Mouse (Mus musculus) liver, postnatal 0 days (tissue): Measurements from ENCODE around the gene Synm.

ENCODE experiments used
- CTCF ChIP-seq: sonication (generic); IDR thresholded peaks from 2 replicates; pipeline ENCODE4 v1.5.1; 2016; ENCODE audit warnings: antibody characterized with exemption, low read depth
- EP300 ChIP-seq: IDR thresholded peaks from 2 replicates; pipeline ENCODE4 v1.6.1; 2016; ENCODE audit warnings: antibody characterized with exemption, low read depth, mild to moderate bottlenecking

DNA sequence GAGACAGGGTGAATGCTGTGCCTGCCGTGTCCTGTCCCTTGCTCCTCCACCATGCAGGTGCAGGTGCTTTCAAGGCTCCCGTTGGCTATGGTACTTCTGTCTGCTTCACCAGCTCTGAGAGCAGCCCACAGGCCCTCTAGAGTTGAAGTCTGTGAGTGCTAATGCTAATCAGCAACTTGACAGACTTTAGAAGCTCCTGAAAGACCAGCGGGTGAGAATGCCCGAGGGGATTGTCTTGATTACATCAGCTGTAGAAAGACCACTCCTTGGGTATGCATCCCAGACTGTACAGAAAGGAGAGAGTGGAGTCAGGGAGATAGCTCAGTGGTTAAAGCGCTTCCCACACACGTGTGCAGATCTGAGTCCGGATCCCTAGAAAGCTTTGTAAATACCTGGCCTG, 31.7 kb upstream of the Synm start:
- TF ChIP-seq CTCF, result no peak
- TF ChIP-seq EP300, result no peak
